Mouse (Mus musculus): ENCODE results near the gene Map1lc3a. TPM values are rescaled to one million over a fixed set of nuclear protein-coding genes. Genes with fewer than 3 reads are reported as not detected.
A peak's percentile ranks its signal among the peaks of the same experiment; 100 is the strongest.

Map1lc3a gene
- total and polyA plus RNA-seq, 2 experiments from 2014 or later: 573 to 839 TPM

GRCm38 (mm10) chr2:155242296-155242855 lies 33.7 kb upstream of the Map1lc3a start:
- Histone ChIP-seq H3K4me3 (ENCODE audit: low read depth, low read length) (no peak overlapping the region), H3K4me1 (ENCODE audit: insufficient read depth, low read length) (peaks cover 6% of the 10 kb centered on the region), H3K27me3 (ENCODE audit: insufficient read depth, low read length) (no peaks in the 10 kb centered on the region), H3K9me3 (ENCODE audit: low read length) (no peaks in the 10 kb centered on the region), H3K36me3 (ENCODE audit: insufficient read depth, low read length) (peaks cover 30% of the 10 kb centered on the region), H3K27ac (ENCODE audit: low read depth, low read length) (no peak overlapping the region), H3K9ac (replicated peaks; ENCODE audit: low read length, poor library complexity, severe bottlenecking) (no peak overlapping the region), H3K4me2 (ENCODE audit: low read depth, low read length, poor library complexity, severe bottlenecking) (no peak overlapping the region)
- ATAC-seq (ENCODE audit: low FRiP score) (no peak), DNase-seq (ENCODE audit: low spot score) (no peak)
- TF ChIP-seq CTCF (IDR thresholded peaks at IDR 0.05): no peak
- WGBS: 81% methylated on average over 7 of the region's 7 CpGs

GRCm38 (mm10) chr2:155246231-155246630 lies 29.9 kb upstream of the Map1lc3a start:
- no peak for TF ChIP-seq CTCF (IDR thresholded peaks at IDR 0.05)
- no peak for ATAC-seq (ENCODE audit: low FRiP score)
- no peak for DNase-seq (ENCODE audit: low spot score)
- 96% methylated on average over 4 of the region's 4 CpGs for WGBS
- H3K27ac ChIP-seq (ENCODE audit: low read depth, low read length): no peak overlapping the region
- peaks cover 67% of the 10 kb centered on the region for H3K36me3 ChIP-seq (ENCODE audit: insufficient read depth, low read length)
- no peak overlapping the region for H3K9ac ChIP-seq (replicated peaks; ENCODE audit: low read length, poor library complexity, severe bottlenecking)
- H3K27me3 ChIP-seq (ENCODE audit: insufficient read depth, low read length): no peaks in the 10 kb centered on the region
- no peak overlapping the region for H3K4me3 ChIP-seq (ENCODE audit: low read depth, low read length)
- H3K4me2 ChIP-seq (ENCODE audit: low read depth, low read length, poor library complexity, severe bottlenecking): no peak overlapping the region
- no peaks in the 10 kb centered on the region for H3K4me1 ChIP-seq (ENCODE audit: insufficient read depth, low read length)
- no peaks in the 10 kb centered on the region for H3K9me3 ChIP-seq (ENCODE audit: low read length)

GRCm38 (mm10) chr2:155248206-155248605 lies 27.9 kb upstream of the Map1lc3a start:
- 100% methylated on average over 1 of the region's 1 CpGs for WGBS
- no peaks in the 10 kb centered on the region for H3K4me1 ChIP-seq (ENCODE audit: insufficient read depth, low read length)
- DNase-seq (ENCODE audit: low spot score): no peak
- H3K4me2 ChIP-seq (ENCODE audit: low read depth, low read length, poor library complexity, severe bottlenecking): no peak overlapping the region
- H3K9ac ChIP-seq (replicated peaks; ENCODE audit: low read length, poor library complexity, severe bottlenecking): no peak overlapping the region
- H3K4me3 ChIP-seq (ENCODE audit: low read depth, low read length): no peak overlapping the region
- no peaks in the 10 kb centered on the region for H3K9me3 ChIP-seq (ENCODE audit: low read length)
- no peaks in the 10 kb centered on the region for H3K27me3 ChIP-seq (ENCODE audit: insufficient read depth, low read length)
- no peak for ATAC-seq (ENCODE audit: low FRiP score)
- no peak for TF ChIP-seq CTCF (IDR thresholded peaks at IDR 0.05)
- no peak overlapping the region for H3K27ac ChIP-seq (ENCODE audit: low read depth, low read length)
- H3K36me3 ChIP-seq (ENCODE audit: insufficient read depth, low read length): peaks cover 67% of the 10 kb centered on the region

- no peak for ATAC-seq (ENCODE audit: low FRiP score)
Observed at GRCm38 (mm10) chr2:155248718-155249117, 27.4 kb upstream of the Map1lc3a start.

GRCm38 (mm10) chr2:155249588-155249987 lies 26.5 kb upstream of the Map1lc3a start:
- DNase-seq (ENCODE audit: low spot score) (no peak), ATAC-seq (ENCODE audit: low FRiP score) (no peak)
- Histone ChIP-seq H3K9me3 (ENCODE audit: low read length) (no peaks in the 10 kb centered on the region), H3K4me2 (ENCODE audit: low read depth, low read length, poor library complexity, severe bottlenecking) (no peak overlapping the region), H3K27ac (ENCODE audit: low read depth, low read length) (no peak overlapping the region), H3K36me3 (ENCODE audit: insufficient read depth, low read length) (peaks cover 60% of the 10 kb centered on the region), H3K4me3 (ENCODE audit: low read depth, low read length) (no peak overlapping the region), H3K4me1 (ENCODE audit: insufficient read depth, low read length) (no peaks in the 10 kb centered on the region), H3K27me3 (ENCODE audit: insufficient read depth, low read length) (no peaks in the 10 kb centered on the region), H3K9ac (replicated peaks; ENCODE audit: low read length, poor library complexity, severe bottlenecking) (no peak overlapping the region)
- 93% methylated on average over 5 of the region's 5 CpGs for WGBS
- TF ChIP-seq CTCF (IDR thresholded peaks at IDR 0.05): no peak

More at GRCm38 (mm10) chr2:155248718-155249117, 27.4 kb upstream of the Map1lc3a start:
- Histone ChIP-seq H3K4me1 (ENCODE audit: insufficient read depth, low read length) (no peaks in the 10 kb centered on the region), H3K36me3 (ENCODE audit: insufficient read depth, low read length) (peaks cover 67% of the 10 kb centered on the region), H3K4me3 (ENCODE audit: low read depth, low read length) (no peak overlapping the region), H3K4me2 (ENCODE audit: low read depth, low read length, poor library complexity, severe bottlenecking) (no peak overlapping the region), H3K27ac (ENCODE audit: low read depth, low read length) (no peak overlapping the region), H3K9me3 (ENCODE audit: low read length) (no peaks in the 10 kb centered on the region), H3K27me3 (ENCODE audit: insufficient read depth, low read length) (no peaks in the 10 kb centered on the region), H3K9ac (replicated peaks; ENCODE audit: low read length, poor library complexity, severe bottlenecking) (no peak overlapping the region)
- 86% methylated on average over 2 of the region's 2 CpGs for WGBS
- no peak for DNase-seq (ENCODE audit: low spot score)
- TF ChIP-seq CTCF (IDR thresholded peaks at IDR 0.05): peak; percentile 18

GRCm38 (mm10) chr2:155265526-155265925 lies 10.6 kb upstream of the Map1lc3a start:
- ATAC-seq (ENCODE audit: low FRiP score) (no peak), DNase-seq (ENCODE audit: low spot score) (no peak)
- H3K9ac ChIP-seq (replicated peaks; ENCODE audit: low read length, poor library complexity, severe bottlenecking): no peak overlapping the region
- H3K4me3 ChIP-seq (ENCODE audit: low read depth, low read length): no peak overlapping the region
- TF ChIP-seq CTCF (IDR thresholded peaks at IDR 0.05): no peak
- no peak overlapping the region for H3K4me2 ChIP-seq (ENCODE audit: low read depth, low read length, poor library complexity, severe bottlenecking)
- no peak overlapping the region for H3K27ac ChIP-seq (ENCODE audit: low read depth, low read length)
- H3K9me3 ChIP-seq (ENCODE audit: low read length): no peaks in the 10 kb centered on the region
- H3K4me1 ChIP-seq (ENCODE audit: insufficient read depth, low read length): no peaks in the 10 kb centered on the region
- H3K27me3 ChIP-seq (ENCODE audit: insufficient read depth, low read length): no peaks in the 10 kb centered on the region
- 89% methylated on average over 6 of the region's 6 CpGs for WGBS
- no peaks in the 10 kb centered on the region for H3K36me3 ChIP-seq (ENCODE audit: insufficient read depth, low read length)

Data from midbrain, postnatal 0 days (tissue).